Mouse (Mus musculus): Measurements from ENCODE around the gene Tril.

DNA sequence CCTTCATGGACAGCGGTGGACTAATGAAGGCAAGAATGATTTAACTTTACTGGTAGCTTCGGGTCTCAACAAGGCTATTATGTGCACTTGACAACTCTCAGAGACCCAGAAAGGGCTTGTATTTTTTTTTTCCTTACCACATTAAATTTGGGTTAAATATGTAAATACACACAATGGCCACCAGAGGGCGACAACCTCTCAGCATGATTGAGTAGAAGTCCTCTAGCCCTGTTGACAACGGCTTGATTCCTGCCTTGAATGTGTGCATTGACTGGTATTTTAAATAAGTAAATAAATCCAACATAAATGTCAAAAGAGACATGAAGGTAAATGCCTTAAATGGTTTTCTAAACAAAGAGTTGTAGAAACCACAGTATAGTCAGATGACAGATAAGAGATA is 39.5 kb downstream of the Tril start:
- no peak for TF ChIP-seq GATA1 (IDR thresholded peaks at IDR 0.05; ENCODE audit: borderline replicate concordance, low read length)
- no peak for TF ChIP-seq FLI1 (IDR thresholded peaks at IDR 0.05; ENCODE audit: low read length)

All from megakaryocyte, embryonic 14.5 days (primary cell).